Mouse (Mus musculus) midbrain, embryonic 15.5 days (tissue): ENCODE data around the gene Net1. TPM values are rescaled to one million over a fixed set of nuclear protein-coding genes. Genes with fewer than 3 reads are reported as not detected.

ENCODE experiments used
- ATAC-seq: fragments of 200-750 bp; cut with Nextera tagmentation; replicated peaks from 2 replicates; pipeline ENCODE4 v1.8.0; 2017; ENCODE audit warnings: moderate TSS enrichment
- H3K27ac ChIP-seq: fragments of 300-500 bp; sonication (generic); 2 replicates; pipeline ENCODE4 v1.5.1; 2015; ENCODE audit warnings: mild to moderate bottlenecking, inconsistent platforms
- H3K27me3 ChIP-seq: fragments of 300-500 bp; sonication (generic); replicated peaks from 2 replicates; pipeline ENCODE4 v1.6.1; 2015; ENCODE audit warnings: inconsistent platforms
- H3K36me3 ChIP-seq: fragments of 300-500 bp; sonication (generic); replicated peaks from 2 replicates; pipeline ENCODE4 v1.6.1; 2015; ENCODE audit warnings: inconsistent platforms
- H3K4me1 ChIP-seq: fragments of 300-500 bp; sonication (generic); 2 replicates; pipeline ENCODE4 v1.6.1; 2015; ENCODE audit warnings: inconsistent platforms
- H3K4me2 ChIP-seq: fragments of 300-500 bp; sonication (generic); 2 replicates; pipeline ENCODE4 v1.6.1; 2015; ENCODE audit warnings: inconsistent platforms, mild to moderate bottlenecking, moderate library complexity
- H3K4me3 ChIP-seq: fragments of 300-500 bp; sonication (generic); 2 replicates; pipeline ENCODE4 v1.5.1; 2015; ENCODE audit warnings: mild to moderate bottlenecking, inconsistent platforms
- H3K9ac ChIP-seq: fragments of 300-500 bp; sonication (generic); 2 replicates; pipeline ENCODE4 v1.6.1; 2015; ENCODE audit warnings: mild to moderate bottlenecking, inconsistent platforms
- H3K9me3 ChIP-seq: fragments of 300-500 bp; sonication (generic); 2 replicates; pipeline ENCODE4 v1.6.1; 2016; ENCODE audit warnings: inconsistent platforms
- WGBS: fragments of 180-500 bp; shearing (Covaris S2); methylation state at CpG from one replicate; pipeline ENCODE4 v1.1.7; 2015; ENCODE audit warnings: mixed read lengths; 5-methylcytosine and 5-hydroxymethylcytosine counted together
- polyA plus RNA-seq: library from polyadenylated mRNA; unstranded; fragments of >200 nt; fragmentation: Nextera tagmentation; extraction: Ambion mirVana; gene quantifications from 2 replicates; pipeline ENCODE4 v1.2.1, GENCODE M21; 2015

Gene Net1
- polyA plus RNA-seq, 1 experiment from 2014 or later = 12.2 TPM

DNA sequence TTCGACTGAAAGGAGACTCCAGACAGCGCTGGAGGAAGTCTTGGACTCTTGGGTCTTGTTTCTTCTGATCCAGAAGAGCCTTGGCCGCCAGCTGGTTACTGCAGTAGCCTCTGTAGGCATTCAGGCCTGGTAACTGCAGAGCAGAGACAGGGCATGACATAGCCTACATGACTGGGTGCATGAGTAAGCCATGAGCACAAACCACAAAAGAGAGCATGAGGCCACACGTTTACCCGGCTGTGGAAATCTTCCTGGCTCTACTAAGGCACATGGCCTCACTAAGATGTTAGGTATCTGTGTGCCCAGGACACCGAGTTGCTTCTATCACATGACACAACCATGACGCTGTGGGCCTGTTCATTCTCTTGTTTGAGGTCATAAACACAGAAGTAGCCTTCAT is 31.4 kb downstream of the Net1 start:
- Histone ChIP-seq H3K27me3 (no peaks in the 10 kb centered on the region), H3K4me1 (no peaks in the 10 kb centered on the region), H3K9me3 (no peaks in the 10 kb centered on the region), H3K36me3 (0 out of 2 replicates have a peak, but pooled peaks cover 5% of the 10 kb centered on the region), H3K9ac (no peak overlapping the region), H3K27ac (no peak overlapping the region), H3K4me2 (no peak overlapping the region), H3K4me3 (no peak overlapping the region)
- no peak for ATAC-seq
- WGBS = 96% methylated on average over 7 of the region's 7 CpGs

DNA sequence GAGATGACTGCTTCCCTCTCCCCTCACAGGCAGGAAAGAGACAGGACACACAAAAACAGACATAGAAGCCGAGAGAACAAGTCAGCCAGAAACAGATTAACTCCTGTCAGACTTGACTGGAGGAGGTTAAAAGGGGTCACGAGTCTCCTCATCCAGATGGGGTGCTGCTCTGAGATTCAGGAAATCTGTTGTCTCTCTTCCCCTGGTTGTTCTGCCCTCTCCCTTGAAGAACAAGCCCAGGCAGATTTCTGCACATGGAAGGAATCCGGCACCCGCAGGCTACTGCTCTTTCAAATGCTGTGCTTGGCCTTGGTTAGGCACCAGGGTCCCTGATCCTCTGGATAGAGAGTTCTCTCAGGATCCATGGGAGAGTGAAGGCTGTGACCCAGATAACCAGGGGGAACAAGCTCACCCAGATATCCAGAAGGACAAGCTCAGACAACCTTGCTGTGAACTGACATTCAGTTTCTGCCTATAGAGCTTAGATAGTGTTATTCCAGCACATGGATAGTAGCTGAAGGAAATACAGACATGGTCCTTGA is 40.3 kb downstream of the Net1 start:
- WGBS = 51% methylated on average over 4 of the region's 4 CpGs
- H3K4me1 ChIP-seq = no peaks in the 10 kb centered on the region
- no peaks in the 10 kb centered on the region for H3K27me3 ChIP-seq
- no peak overlapping the region for H3K4me2 ChIP-seq
- H3K27ac ChIP-seq = no peak overlapping the region
- no peak overlapping the region for H3K9ac ChIP-seq
- no peaks in the 10 kb centered on the region for H3K9me3 ChIP-seq
- ATAC-seq = no peak
- no peaks in the 10 kb centered on the region for H3K36me3 ChIP-seq
- H3K4me3 ChIP-seq = no peak overlapping the region

GRCm38 (mm10) chr13:3877185-3877584 is 40.8 kb downstream of the Net1 start:
- H3K36me3 ChIP-seq = no peaks in the 10 kb centered on the region
- WGBS = 73% methylated on average over 6 of the region's 6 CpGs
- H3K4me1 ChIP-seq = no peaks in the 10 kb centered on the region
- ATAC-seq = no peak
- H3K4me2 ChIP-seq = no peak overlapping the region
- H3K4me3 ChIP-seq = no peak overlapping the region
- H3K27me3 ChIP-seq = no peaks in the 10 kb centered on the region
- H3K9ac ChIP-seq = no peak overlapping the region
- no peak overlapping the region for H3K27ac ChIP-seq
- no peaks in the 10 kb centered on the region for H3K9me3 ChIP-seq

DNA sequence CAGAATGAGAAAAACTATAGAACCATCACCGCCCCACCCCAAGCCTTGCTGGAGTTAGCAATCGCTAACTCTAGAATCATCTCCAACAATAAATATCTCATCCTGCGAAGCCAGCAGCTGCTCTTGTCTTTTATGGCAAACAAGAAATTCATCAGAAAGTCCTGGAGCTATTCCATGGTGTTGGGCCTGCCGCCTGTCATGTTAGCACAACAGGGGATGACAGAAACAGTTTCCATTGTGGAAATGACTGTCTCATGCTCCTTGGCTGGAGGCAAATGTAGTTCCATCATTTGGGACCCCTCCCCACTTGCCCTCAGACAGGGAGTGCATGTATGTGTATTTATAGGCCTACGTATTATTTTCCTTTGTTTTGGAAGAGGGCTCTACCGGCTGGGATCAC is 41.6 kb downstream of the Net1 start:
- Histone ChIP-seq H3K4me1 (no peaks in the 10 kb centered on the region), H3K9ac (no peak overlapping the region), H3K9me3 (no peaks in the 10 kb centered on the region), H3K36me3 (no peaks in the 10 kb centered on the region), H3K27me3 (no peaks in the 10 kb centered on the region), H3K27ac (no peak overlapping the region), H3K4me2 (no peak overlapping the region), H3K4me3 (no peak overlapping the region)
- WGBS = 82% methylated on average over 6 of the region's 6 CpGs
- no peak for ATAC-seq

DNA sequence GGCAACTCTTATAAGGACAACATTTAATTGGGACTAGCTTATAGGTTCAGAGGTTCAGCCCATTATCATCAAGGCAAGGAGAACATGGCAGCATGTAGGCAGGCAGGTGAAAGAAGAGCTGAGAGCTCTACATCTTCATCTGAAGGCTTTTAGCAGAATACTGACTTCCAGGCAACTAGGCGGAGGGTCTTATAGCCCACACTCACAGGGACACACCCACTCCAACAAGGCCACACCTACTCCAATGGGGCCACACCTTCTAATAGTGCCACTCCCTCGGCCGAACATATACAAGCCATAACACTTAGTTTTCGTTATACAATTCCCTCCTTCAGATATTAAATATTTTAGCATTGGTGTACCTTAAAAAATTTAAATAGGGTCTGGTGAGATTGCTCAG is 45.2 kb downstream of the Net1 start:
- WGBS = 93% methylated on average over 4 of the region's 4 CpGs
- no peak for ATAC-seq
- Histone ChIP-seq H3K9ac (no peak overlapping the region), H3K27ac (no peak overlapping the region), H3K4me1 (no peaks in the 10 kb centered on the region), H3K4me2 (no peak overlapping the region), H3K9me3 (no peaks in the 10 kb centered on the region), H3K27me3 (no peaks in the 10 kb centered on the region), H3K4me3 (no peak overlapping the region), H3K36me3 (no peaks in the 10 kb centered on the region)

GRCm38 (mm10) chr13:3869901-3870300 is 48.1 kb downstream of the Net1 start:
- Histone ChIP-seq H3K9ac (no peak overlapping the region), H3K4me3 (no peak overlapping the region), H3K4me2 (no peak overlapping the region), H3K27me3 (no peaks in the 10 kb centered on the region), H3K36me3 (no peaks in the 10 kb centered on the region), H3K9me3 (no peaks in the 10 kb centered on the region), H3K4me1 (no peaks in the 10 kb centered on the region), H3K27ac (no peak overlapping the region)
- no peak for ATAC-seq

- Histone ChIP-seq H3K4me2 (no peak overlapping the region), H3K4me1 (no peaks in the 10 kb centered on the region), H3K4me3 (no peak overlapping the region), H3K27me3 (no peaks in the 10 kb centered on the region), H3K36me3 (no peaks in the 10 kb centered on the region), H3K9ac (no peak overlapping the region), H3K27ac (no peak overlapping the region), H3K9me3 (no peaks in the 10 kb centered on the region)
- WGBS = 86% methylated on average over 6 of the region's 6 CpGs
- no peak for ATAC-seq
Observed at GRCm38 (mm10) chr13:3867158-3867557, 50.9 kb downstream of the Net1 start.

- Histone ChIP-seq H3K9me3 (no peaks in the 10 kb centered on the region), H3K27me3 (no peaks in the 10 kb centered on the region), H3K4me1 (no peaks in the 10 kb centered on the region), H3K27ac (no peak overlapping the region), H3K4me3 (no peak overlapping the region), H3K9ac (no peak overlapping the region), H3K36me3 (no peaks in the 10 kb centered on the region), H3K4me2 (no peak overlapping the region)
- 82% methylated on average over 8 of the region's 8 CpGs for WGBS
- ATAC-seq = no peak
Observed at GRCm38 (mm10) chr13:3866355-3867052, 51.5 kb downstream of the Net1 start.

GRCm38 (mm10) chr13:3865648-3866354 is 52.2 kb downstream of the Net1 start:
- Histone ChIP-seq H3K9ac (no peak overlapping the region), H3K9me3 (no peaks in the 10 kb centered on the region), H3K4me1 (no peaks in the 10 kb centered on the region), H3K4me2 (no peak overlapping the region), H3K27me3 (no peaks in the 10 kb centered on the region), H3K36me3 (no peaks in the 10 kb centered on the region), H3K4me3 (no peak overlapping the region), H3K27ac (no peak overlapping the region)
- 93% methylated on average over 14 of the region's 14 CpGs for WGBS
- ATAC-seq = no peak

- Histone ChIP-seq H3K9ac (no peak overlapping the region), H3K9me3 (no peaks in the 10 kb centered on the region), H3K36me3 (no peaks in the 10 kb centered on the region), H3K4me3 (no peak overlapping the region), H3K27me3 (no peaks in the 10 kb centered on the region), H3K27ac (no peak overlapping the region), H3K4me2 (no peak overlapping the region), H3K4me1 (no peaks in the 10 kb centered on the region)
- no peak for ATAC-seq
- WGBS = 95% methylated on average over 10 of the region's 10 CpGs
Observed at GRCm38 (mm10) chr13:3862922-3863580, 55.0 kb downstream of the Net1 start.

DNA sequence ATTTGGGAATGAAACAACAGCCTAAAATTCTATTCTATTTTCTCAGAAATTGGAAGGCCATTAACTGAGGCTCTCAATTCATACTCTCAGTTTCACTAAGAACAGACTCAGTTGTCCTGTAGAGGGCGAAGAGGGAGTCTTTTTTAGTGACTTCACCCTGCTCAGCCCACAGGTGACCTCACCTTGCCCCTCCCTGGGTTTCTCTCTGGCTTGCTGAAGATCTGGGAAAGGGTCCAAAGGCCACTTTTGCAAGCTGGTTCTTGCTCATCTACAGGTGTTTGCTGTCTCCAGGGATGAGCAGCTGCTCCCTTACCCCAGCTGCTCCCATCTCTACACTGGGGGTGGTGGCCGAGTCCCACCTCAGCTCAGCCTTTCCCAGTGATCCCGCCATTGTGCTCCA is 55.7 kb downstream of the Net1 start:
- ATAC-seq = no peak
- 86% methylated on average over 3 of the region's 3 CpGs for WGBS
- Histone ChIP-seq H3K9me3 (no peaks in the 10 kb centered on the region), H3K27me3 (no peaks in the 10 kb centered on the region), H3K9ac (no peak overlapping the region), H3K27ac (no peak overlapping the region), H3K36me3 (no peaks in the 10 kb centered on the region), H3K4me3 (no peak overlapping the region), H3K4me1 (no peaks in the 10 kb centered on the region), H3K4me2 (no peak overlapping the region)

DNA sequence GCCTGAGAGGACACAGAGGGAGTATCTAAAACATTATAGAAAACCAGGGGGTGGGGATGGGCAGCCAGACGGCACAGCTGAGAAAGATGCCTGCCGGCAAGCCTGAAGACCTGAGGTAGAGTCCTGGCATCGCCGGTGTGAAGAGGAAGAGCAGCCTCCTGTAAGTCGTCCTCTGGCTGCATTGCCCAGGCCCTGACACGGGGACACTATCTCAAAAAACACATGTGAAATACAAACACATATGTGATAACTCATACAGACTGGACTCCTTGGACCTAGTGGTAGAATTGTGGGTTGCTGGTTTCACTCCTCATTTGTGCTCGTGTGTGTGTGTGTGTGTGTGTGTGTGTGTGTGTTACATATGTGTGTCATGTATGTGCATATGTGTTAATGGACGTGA is 56.8 kb downstream of the Net1 start:
- Histone ChIP-seq H3K9ac (no peak overlapping the region), H3K36me3 (no peaks in the 10 kb centered on the region), H3K9me3 (no peaks in the 10 kb centered on the region), H3K4me2 (no peak overlapping the region), H3K27ac (no peak overlapping the region), H3K4me3 (no peak overlapping the region), H3K4me1 (no peaks in the 10 kb centered on the region), H3K27me3 (no peaks in the 10 kb centered on the region)
- WGBS = 92% methylated on average over 8 of the region's 8 CpGs
- no peak for ATAC-seq
